Mouse (Mus musculus): ENCODE measurements around the gene Tspan9. TPM values are rescaled to one million over a fixed set of nuclear protein-coding genes. Genes with fewer than 3 reads are reported as not detected.

Tspan9 gene
- polyA plus RNA-seq, 1 experiment from 2014 or later: 177 TPM

GRCm38 (mm10) chr6:128004544-128004943 lies 138.8 kb downstream of the Tspan9 start:
- Histone ChIP-seq H3K27me3 (ENCODE audit: control insufficient read depth, insufficient read depth, low read length) (no peaks in the 10 kb centered on the region), H3K9me3 (replicated peaks; ENCODE audit: control insufficient read depth, low read length) (no peaks in the 10 kb centered on the region), H3K9ac (ENCODE audit: low read length) (peak overlapping the region; percentile 28; the same call in 1 of the 2 replicates), H3K4me1 (ENCODE audit: control insufficient read depth, insufficient read depth, low read length) (peaks cover 43% of the 10 kb centered on the region), H3K4me2 (ENCODE audit: low read depth, low read length) (no peak overlapping the region), H3K27ac (ENCODE audit: low read length) (peak overlapping the region; percentile 87), H3K4me3 (replicated peaks; ENCODE audit: low read length) (no peak overlapping the region), H3K36me3 (ENCODE audit: control insufficient read depth, insufficient read depth, low read length) (no peaks in the 10 kb centered on the region)
- no peak for ATAC-seq (ENCODE audit: insufficient read depth, low FRiP score)
- WGBS: 55% methylated on average over 16 of the region's 16 CpGs

- 39% methylated on average over 5 of the region's 5 CpGs for WGBS
- Histone ChIP-seq H3K4me2 (ENCODE audit: low read depth, low read length) (no peak overlapping the region), H3K36me3 (ENCODE audit: control insufficient read depth, insufficient read depth, low read length) (no peaks in the 10 kb centered on the region), H3K27me3 (ENCODE audit: control insufficient read depth, insufficient read depth, low read length) (no peaks in the 10 kb centered on the region), H3K4me1 (ENCODE audit: control insufficient read depth, insufficient read depth, low read length) (peaks cover 39% of the 10 kb centered on the region), H3K9ac (ENCODE audit: low read length) (no peak overlapping the region), H3K27ac (ENCODE audit: low read length) (peak overlapping the region; percentile 87), H3K4me3 (replicated peaks; ENCODE audit: low read length) (no peak overlapping the region), H3K9me3 (replicated peaks; ENCODE audit: control insufficient read depth, low read length) (no peaks in the 10 kb centered on the region)
- peak; percentile 86; the same call in 1 of the 2 replicates for ATAC-seq (ENCODE audit: insufficient read depth, low FRiP score)
These were observed 139.9 kb downstream of the Tspan9 start for GRCm38 (mm10) chr6:128003542-128003941.

- Histone ChIP-seq H3K4me1 (ENCODE audit: control insufficient read depth, insufficient read depth, low read length) (peaks cover 33% of the 10 kb centered on the region), H3K4me3 (replicated peaks; ENCODE audit: low read length) (no peak overlapping the region), H3K36me3 (ENCODE audit: control insufficient read depth, insufficient read depth, low read length) (0 out of 2 replicates have a peak, but pooled peaks cover 3% of the 10 kb centered on the region), H3K27me3 (ENCODE audit: control insufficient read depth, insufficient read depth, low read length) (no peaks in the 10 kb centered on the region), H3K4me2 (ENCODE audit: low read depth, low read length) (no peak overlapping the region), H3K27ac (ENCODE audit: low read length) (peak overlapping the region; percentile 87), H3K9ac (ENCODE audit: low read length) (0 out of 2 replicates have a peak overlapping the region, but pooled peaks have one; percentile 13), H3K9me3 (replicated peaks; ENCODE audit: control insufficient read depth, low read length) (no peaks in the 10 kb centered on the region)
- ATAC-seq (ENCODE audit: insufficient read depth, low FRiP score): no peak
- WGBS: 81% methylated on average over 4 of the region's 4 CpGs
These were observed 140.7 kb downstream of the Tspan9 start for GRCm38 (mm10) chr6:128002667-128003066.

GRCm38 (mm10) chr6:128002104-128002503 lies 141.3 kb downstream of the Tspan9 start:
- H3K4me1 ChIP-seq (ENCODE audit: control insufficient read depth, insufficient read depth, low read length): peaks cover 33% of the 10 kb centered on the region
- H3K36me3 ChIP-seq (ENCODE audit: control insufficient read depth, insufficient read depth, low read length): peaks cover 3% of the 10 kb centered on the region; the same call in 1 of the 2 replicates
- H3K9ac ChIP-seq (ENCODE audit: low read length): no peak overlapping the region
- ATAC-seq (ENCODE audit: insufficient read depth, low FRiP score): no peak
- H3K4me3 ChIP-seq (replicated peaks; ENCODE audit: low read length): no peak overlapping the region
- no peak overlapping the region for H3K4me2 ChIP-seq (ENCODE audit: low read depth, low read length)
- peak overlapping the region; percentile 87; the same call in 1 of the 2 replicates for H3K27ac ChIP-seq (ENCODE audit: low read length)
- no peaks in the 10 kb centered on the region for H3K27me3 ChIP-seq (ENCODE audit: control insufficient read depth, insufficient read depth, low read length)
- 58% methylated on average over 10 of the region's 10 CpGs for WGBS
- no peaks in the 10 kb centered on the region for H3K9me3 ChIP-seq (replicated peaks; ENCODE audit: control insufficient read depth, low read length)

GRCm38 (mm10) chr6:128001587-128001986 lies 141.8 kb downstream of the Tspan9 start:
- Histone ChIP-seq H3K4me3 (replicated peaks; ENCODE audit: low read length) (no peak overlapping the region), H3K9me3 (replicated peaks; ENCODE audit: control insufficient read depth, low read length) (no peaks in the 10 kb centered on the region), H3K27ac (ENCODE audit: low read length) (peak overlapping the region; percentile 87), H3K4me1 (ENCODE audit: control insufficient read depth, insufficient read depth, low read length) (peaks cover 30% of the 10 kb centered on the region), H3K27me3 (ENCODE audit: control insufficient read depth, insufficient read depth, low read length) (no peaks in the 10 kb centered on the region), H3K4me2 (ENCODE audit: low read depth, low read length) (no peak overlapping the region), H3K36me3 (ENCODE audit: control insufficient read depth, insufficient read depth, low read length) (peaks cover 3% of the 10 kb centered on the region; the same call in 1 of the 2 replicates), H3K9ac (ENCODE audit: low read length) (no peak overlapping the region)
- ATAC-seq (ENCODE audit: insufficient read depth, low FRiP score): no peak
- WGBS: 59% methylated on average over 1 of the region's 1 CpGs

GRCm38 (mm10) chr6:128000777-128001176 lies 142.6 kb downstream of the Tspan9 start:
- WGBS: 60% methylated on average over 3 of the region's 3 CpGs
- no peak overlapping the region for H3K4me3 ChIP-seq (replicated peaks; ENCODE audit: low read length)
- no peaks in the 10 kb centered on the region for H3K9me3 ChIP-seq (replicated peaks; ENCODE audit: control insufficient read depth, low read length)
- no peak overlapping the region for H3K4me2 ChIP-seq (ENCODE audit: low read depth, low read length)
- no peak overlapping the region for H3K9ac ChIP-seq (ENCODE audit: low read length)
- no peak overlapping the region for H3K27ac ChIP-seq (ENCODE audit: low read length)
- peaks cover 25% of the 10 kb centered on the region for H3K4me1 ChIP-seq (ENCODE audit: control insufficient read depth, insufficient read depth, low read length)
- peaks cover 3% of the 10 kb centered on the region; the same call in 1 of the 2 replicates for H3K36me3 ChIP-seq (ENCODE audit: control insufficient read depth, insufficient read depth, low read length)
- no peak for ATAC-seq (ENCODE audit: insufficient read depth, low FRiP score)
- no peaks in the 10 kb centered on the region for H3K27me3 ChIP-seq (ENCODE audit: control insufficient read depth, insufficient read depth, low read length)

GRCm38 (mm10) chr6:127999118-127999517 lies 144.3 kb downstream of the Tspan9 start:
- no peak overlapping the region for H3K4me2 ChIP-seq (ENCODE audit: low read depth, low read length)
- H3K36me3 ChIP-seq (ENCODE audit: control insufficient read depth, insufficient read depth, low read length): peaks cover 3% of the 10 kb centered on the region; the same call in 1 of the 2 replicates
- no peak overlapping the region for H3K9ac ChIP-seq (ENCODE audit: low read length)
- H3K4me1 ChIP-seq (ENCODE audit: control insufficient read depth, insufficient read depth, low read length): peaks cover 25% of the 10 kb centered on the region
- no peak overlapping the region for H3K4me3 ChIP-seq (replicated peaks; ENCODE audit: low read length)
- 74% methylated on average over 2 of the region's 2 CpGs for WGBS
- ATAC-seq (ENCODE audit: insufficient read depth, low FRiP score): no peak
- no peaks in the 10 kb centered on the region for H3K9me3 ChIP-seq (replicated peaks; ENCODE audit: control insufficient read depth, low read length)
- no peak overlapping the region for H3K27ac ChIP-seq (ENCODE audit: low read length)
- H3K27me3 ChIP-seq (ENCODE audit: control insufficient read depth, insufficient read depth, low read length): no peaks in the 10 kb centered on the region

GRCm38 (mm10) chr6:127996928-127997327 lies 146.5 kb downstream of the Tspan9 start:
- Histone ChIP-seq H3K4me3 (replicated peaks; ENCODE audit: low read length) (no peak overlapping the region), H3K27me3 (ENCODE audit: control insufficient read depth, insufficient read depth, low read length) (no peaks in the 10 kb centered on the region), H3K27ac (ENCODE audit: low read length) (no peak overlapping the region), H3K9ac (ENCODE audit: low read length) (no peak overlapping the region), H3K4me1 (ENCODE audit: control insufficient read depth, insufficient read depth, low read length) (peaks cover 6% of the 10 kb centered on the region), H3K4me2 (ENCODE audit: low read depth, low read length) (no peak overlapping the region), H3K36me3 (ENCODE audit: control insufficient read depth, insufficient read depth, low read length) (peaks cover 3% of the 10 kb centered on the region; the same call in 1 of the 2 replicates), H3K9me3 (replicated peaks; ENCODE audit: control insufficient read depth, low read length) (no peaks in the 10 kb centered on the region)
- ATAC-seq (ENCODE audit: insufficient read depth, low FRiP score): no peak
- WGBS: 80% methylated on average over 4 of the region's 5 CpGs

- H3K4me2 ChIP-seq (ENCODE audit: low read depth, low read length): no peak overlapping the region
- H3K9me3 ChIP-seq (replicated peaks; ENCODE audit: control insufficient read depth, low read length): no peaks in the 10 kb centered on the region
- no peaks in the 10 kb centered on the region for H3K27me3 ChIP-seq (ENCODE audit: control insufficient read depth, insufficient read depth, low read length)
- H3K9ac ChIP-seq (ENCODE audit: low read length): no peak overlapping the region
- no peak overlapping the region for H3K4me3 ChIP-seq (replicated peaks; ENCODE audit: low read length)
- 86% methylated on average over 8 of the region's 8 CpGs for WGBS
- no peak for ATAC-seq (ENCODE audit: insufficient read depth, low FRiP score)
- H3K27ac ChIP-seq (ENCODE audit: low read length): no peak overlapping the region
- H3K4me1 ChIP-seq (ENCODE audit: control insufficient read depth, insufficient read depth, low read length): peaks cover 16% of the 10 kb centered on the region
- peaks cover 3% of the 10 kb centered on the region; the same call in 1 of the 2 replicates for H3K36me3 ChIP-seq (ENCODE audit: control insufficient read depth, insufficient read depth, low read length)
These were observed 150.4 kb downstream of the Tspan9 start for GRCm38 (mm10) chr6:127992993-127993392.
